Mouse (Mus musculus): Measurements from ENCODE around the gene Nphs2. TPM values are rescaled to one million over a fixed set of nuclear protein-coding genes. Genes with fewer than 3 reads are reported as not detected.

The Nphs2 gene
- polyA plus RNA-seq, 1 experiment from 2014 or later = not detected

GRCm38 (mm10) chr1:156345633-156346032 is 35.1 kb downstream of the Nphs2 start:
- Histone ChIP-seq H3K9ac (ENCODE audit: low read depth, low read length) (no peak overlapping the region), H3K4me2 (ENCODE audit: low read depth, low read length) (no peak overlapping the region), H3K4me3 (ENCODE audit: low read length) (no peak overlapping the region), H3K27me3 (replicated peaks; ENCODE audit: control insufficient read depth, insufficient read depth, low read length) (no peaks in the 10 kb centered on the region), H3K4me1 (ENCODE audit: control insufficient read depth, insufficient read depth, low read length) (no peaks in the 10 kb centered on the region), H3K9me3 (ENCODE audit: control insufficient read depth, low read length) (no peaks in the 10 kb centered on the region), H3K27ac (ENCODE audit: low read length) (no peak overlapping the region), H3K36me3 (ENCODE audit: control insufficient read depth, insufficient read depth, low read length) (no peaks in the 10 kb centered on the region)
- no peak for ATAC-seq
- 81% methylated on average over 4 of the region's 4 CpGs for WGBS

- ATAC-seq = no peak
- Histone ChIP-seq H3K27ac (ENCODE audit: low read length) (no peak overlapping the region), H3K4me3 (ENCODE audit: low read length) (no peak overlapping the region), H3K4me2 (ENCODE audit: low read depth, low read length) (no peak overlapping the region), H3K4me1 (ENCODE audit: control insufficient read depth, insufficient read depth, low read length) (no peaks in the 10 kb centered on the region), H3K27me3 (replicated peaks; ENCODE audit: control insufficient read depth, insufficient read depth, low read length) (no peaks in the 10 kb centered on the region), H3K9ac (ENCODE audit: low read depth, low read length) (no peak overlapping the region), H3K9me3 (ENCODE audit: control insufficient read depth, low read length) (no peaks in the 10 kb centered on the region), H3K36me3 (ENCODE audit: control insufficient read depth, insufficient read depth, low read length) (no peaks in the 10 kb centered on the region)
- 76% methylated on average over 4 of the region's 4 CpGs for WGBS
Observed at GRCm38 (mm10) chr1:156349031-156349430, 38.5 kb downstream of the Nphs2 start.

- Histone ChIP-seq H3K4me1 (ENCODE audit: control insufficient read depth, insufficient read depth, low read length) (no peaks in the 10 kb centered on the region), H3K36me3 (ENCODE audit: control insufficient read depth, insufficient read depth, low read length) (no peaks in the 10 kb centered on the region), H3K4me3 (ENCODE audit: low read length) (no peak overlapping the region), H3K4me2 (ENCODE audit: low read depth, low read length) (no peak overlapping the region), H3K9ac (ENCODE audit: low read depth, low read length) (no peak overlapping the region), H3K9me3 (ENCODE audit: control insufficient read depth, low read length) (no peaks in the 10 kb centered on the region), H3K27ac (ENCODE audit: low read length) (no peak overlapping the region), H3K27me3 (replicated peaks; ENCODE audit: control insufficient read depth, insufficient read depth, low read length) (no peaks in the 10 kb centered on the region)
- no peak for ATAC-seq
- WGBS = 86% methylated on average over 4 of the region's 4 CpGs
Observed at GRCm38 (mm10) chr1:156350441-156350840, 39.9 kb downstream of the Nphs2 start.

GRCm38 (mm10) chr1:156352466-156352865 is 41.9 kb downstream of the Nphs2 start:
- H3K27ac ChIP-seq (ENCODE audit: low read length) = no peak overlapping the region

GRCm38 (mm10) chr1:156365740-156366139 is 55.2 kb downstream of the Nphs2 start, which contains the start of gene Gm2000:
Gene Gm2000, plus strand, starts transcription at chr1:156366040.
- Histone ChIP-seq H3K4me3 (ENCODE audit: low read length) (no peak within 1 kb of the TSS), H3K36me3 (ENCODE audit: control insufficient read depth, insufficient read depth, low read length) (no peaks in the 10 kb centered on the region), H3K4me2 (ENCODE audit: low read depth, low read length) (no peak within 1 kb of the TSS), H3K27me3 (replicated peaks; ENCODE audit: control insufficient read depth, insufficient read depth, low read length) (no peaks in the 10 kb centered on the region), H3K27ac (ENCODE audit: low read length) (no peak within 1 kb of the TSS), H3K9ac (ENCODE audit: low read depth, low read length) (no peak within 1 kb of the TSS), H3K4me1 (ENCODE audit: control insufficient read depth, insufficient read depth, low read length) (no peaks in the 10 kb centered on the region), H3K9me3 (ENCODE audit: control insufficient read depth, low read length) (no peaks in the 10 kb centered on the region)
- ATAC-seq = no peak
- WGBS = 87% methylated on average over 8 of the region's 8 CpGs

More at GRCm38 (mm10) chr1:156352466-156352865, 41.9 kb downstream of the Nphs2 start:
- no peaks in the 10 kb centered on the region for H3K27me3 ChIP-seq (replicated peaks; ENCODE audit: control insufficient read depth, insufficient read depth, low read length)
- H3K36me3 ChIP-seq (ENCODE audit: control insufficient read depth, insufficient read depth, low read length) = no peaks in the 10 kb centered on the region
- H3K4me1 ChIP-seq (ENCODE audit: control insufficient read depth, insufficient read depth, low read length) = no peaks in the 10 kb centered on the region
- H3K4me2 ChIP-seq (ENCODE audit: low read depth, low read length) = no peak overlapping the region
- H3K4me3 ChIP-seq (ENCODE audit: low read length) = no peak overlapping the region
- no peak overlapping the region for H3K9ac ChIP-seq (ENCODE audit: low read depth, low read length)
- H3K9me3 ChIP-seq (ENCODE audit: control insufficient read depth, low read length) = no peaks in the 10 kb centered on the region
- WGBS = 80% methylated on average over 2 of the region's 2 CpGs
- 0 out of 2 replicates have a peak, but pooled peaks have one; percentile 44 for ATAC-seq

Other genes with a start within 250 kb of the Nphs2 start
- gene Fam163a, start 105.7 kb upstream of the Nphs2 start, polyA plus RNA-seq (2015; fragmentation: Nextera tagmentation; extraction: Ambion mirVana) = 4.3 and 4.4 TPM in 2 replicates
- gene Tdrd5, start 7.1 kb upstream of the Nphs2 start, polyA plus RNA-seq (2015; fragmentation: Nextera tagmentation; extraction: Ambion mirVana) = 0.35 and 0.66 TPM in 2 replicates
- 759 and 815 TPM in 2 replicates for gene Gm2000, start 55.3 kb downstream of the Nphs2 start, polyA plus RNA-seq (2015; fragmentation: Nextera tagmentation; extraction: Ambion mirVana)
- 0.16 and 0.29 TPM in 2 replicates for gene Axdnd1, start 110.4 kb downstream of the Nphs2 start, polyA plus RNA-seq (2015; fragmentation: Nextera tagmentation; extraction: Ambion mirVana)
- 84.4 and 93.9 TPM in 2 replicates for gene Soat1, start 163.6 kb downstream of the Nphs2 start, polyA plus RNA-seq (2015; fragmentation: Nextera tagmentation; extraction: Ambion mirVana)
- 0.26 and 0.48 TPM in 2 replicates for gene Gm10031, start 213.3 kb downstream of the Nphs2 start, polyA plus RNA-seq (2015; fragmentation: Nextera tagmentation; extraction: Ambion mirVana)
- gene Abl2, start 248.1 kb downstream of the Nphs2 start, polyA plus RNA-seq (2015; fragmentation: Nextera tagmentation; extraction: Ambion mirVana) = 2.2 and 2.7 TPM in 2 replicates